Mouse (Mus musculus): Measurements from ENCODE around the gene Slc25a39. TPM values are rescaled to one million over a fixed set of nuclear protein-coding genes. Genes with fewer than 3 reads are reported as not detected.

The Slc25a39 gene
- polyA plus RNA-seq, 1 experiment from 2014 or later, result 360 TPM

DNA sequence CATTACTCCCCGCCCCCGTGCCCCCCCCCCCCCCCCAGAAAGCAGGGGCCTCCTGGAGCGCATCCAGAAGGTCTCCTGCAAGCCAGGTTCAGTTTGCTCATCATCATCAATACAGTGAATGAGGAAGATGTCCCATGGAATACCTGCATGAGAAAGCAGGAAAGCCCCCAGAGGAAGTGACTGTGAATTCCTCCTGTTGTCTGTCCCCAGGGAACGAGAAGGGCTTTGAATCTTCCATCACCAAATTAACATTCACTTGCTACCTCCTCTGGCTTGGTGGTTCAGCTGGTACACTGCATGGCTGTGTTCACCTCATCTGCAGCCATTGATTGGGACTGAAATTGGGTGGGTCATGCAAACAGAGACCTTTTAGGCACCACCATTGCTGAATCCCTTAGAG lies 22.7 kb downstream of the Slc25a39 start:
- Histone ChIP-seq H3K36me3 (ENCODE audit: insufficient read depth, low read length) (no peaks in the 10 kb centered on the region), H3K27me3 (ENCODE audit: insufficient read depth, low read length) (no peaks in the 10 kb centered on the region), H3K27ac (ENCODE audit: low read length) (no peak overlapping the region), H3K9ac (replicated peaks; ENCODE audit: low read length) (no peak overlapping the region), H3K4me3 (ENCODE audit: low read length) (no peak overlapping the region), H3K9me3 (ENCODE audit: low read length) (no peaks in the 10 kb centered on the region), H3K4me2 (replicated peaks; ENCODE audit: low read depth, low read length) (no peak overlapping the region), H3K4me1 (ENCODE audit: insufficient read depth, low read length) (no peaks in the 10 kb centered on the region)
- no peak for ATAC-seq (ENCODE audit: low FRiP score, low TSS enrichment)
- WGBS, result 50% methylated on average over 4 of the region's 4 CpGs

DNA sequence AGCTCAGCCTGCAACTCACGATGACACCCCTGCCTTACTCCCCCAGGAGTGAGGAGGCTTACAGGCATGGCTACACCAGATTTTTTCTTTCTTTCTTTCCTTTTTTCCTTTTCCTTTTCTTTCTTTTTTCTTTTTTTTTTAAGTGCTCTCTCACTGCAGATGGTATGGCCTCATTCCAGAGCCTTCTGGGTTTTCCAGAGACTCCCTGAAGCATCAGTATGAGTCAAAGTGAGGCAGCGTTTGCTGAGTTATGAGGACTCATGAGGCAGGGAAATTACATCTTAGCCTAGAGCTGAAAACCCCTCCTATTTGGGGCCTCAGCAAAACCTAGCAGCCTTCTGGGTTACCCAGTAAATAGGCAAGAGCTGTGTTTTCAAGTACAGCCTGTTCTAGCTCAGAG lies 23.3 kb downstream of the Slc25a39 start:
- Histone ChIP-seq H3K4me1 (ENCODE audit: insufficient read depth, low read length) (no peaks in the 10 kb centered on the region), H3K36me3 (ENCODE audit: insufficient read depth, low read length) (no peaks in the 10 kb centered on the region), H3K27me3 (ENCODE audit: insufficient read depth, low read length) (no peaks in the 10 kb centered on the region), H3K9ac (replicated peaks; ENCODE audit: low read length) (no peak overlapping the region), H3K27ac (ENCODE audit: low read length) (no peak overlapping the region), H3K9me3 (ENCODE audit: low read length) (no peaks in the 10 kb centered on the region), H3K4me2 (replicated peaks; ENCODE audit: low read depth, low read length) (no peak overlapping the region), H3K4me3 (ENCODE audit: low read length) (no peak overlapping the region)
- no peak for ATAC-seq (ENCODE audit: low FRiP score, low TSS enrichment)
- 64% methylated on average over 2 of the region's 2 CpGs for WGBS

DNA sequence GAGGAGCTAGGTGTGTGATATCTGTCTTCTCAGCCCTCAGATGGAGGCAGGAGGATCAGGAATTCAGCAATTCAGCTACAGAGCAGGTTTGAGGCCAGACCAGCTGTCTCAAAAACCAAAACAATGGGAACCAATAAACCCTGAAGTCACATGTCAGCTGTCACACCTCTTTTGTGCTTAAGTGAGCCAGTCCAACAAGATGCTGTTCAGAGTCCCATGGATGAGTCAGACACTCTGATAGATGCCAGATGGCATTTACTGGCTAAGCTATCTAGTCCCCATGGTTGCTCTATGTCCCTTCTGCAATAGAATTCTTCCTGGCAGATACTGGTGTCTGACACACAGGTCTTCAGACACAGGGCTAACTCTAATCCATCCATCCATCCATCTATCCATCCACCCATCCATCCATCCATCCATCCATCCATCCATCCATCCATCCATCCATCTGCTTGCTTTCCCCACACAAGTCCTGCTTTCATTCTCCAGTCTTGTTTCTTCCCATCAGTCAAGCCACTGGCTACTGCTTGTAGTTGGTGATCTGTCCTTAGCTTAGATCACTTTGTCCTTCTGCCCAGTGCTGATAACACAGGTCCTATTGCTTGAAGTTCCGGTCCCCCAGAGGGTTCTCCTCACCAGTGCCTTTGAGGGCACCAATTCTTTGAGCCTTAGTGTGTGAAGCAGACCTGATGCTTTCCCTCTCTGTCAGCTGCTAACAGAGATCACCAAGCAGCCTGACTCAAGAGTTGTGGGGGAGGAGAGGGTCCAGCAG lies 24.2 kb downstream of the Slc25a39 start:
- H3K9me3 ChIP-seq (ENCODE audit: low read length), result peaks cover 4% of the 10 kb centered on the region; the same call in 1 of the 2 replicates
- H3K4me1 ChIP-seq (ENCODE audit: insufficient read depth, low read length), result no peaks in the 10 kb centered on the region
- no peaks in the 10 kb centered on the region for H3K36me3 ChIP-seq (ENCODE audit: insufficient read depth, low read length)
- H3K4me2 ChIP-seq (replicated peaks; ENCODE audit: low read depth, low read length), result no peak overlapping the region
- no peak for ATAC-seq (ENCODE audit: low FRiP score, low TSS enrichment)
- WGBS, result 87% methylated on average over 1 of the region's 1 CpGs
- no peak overlapping the region for H3K27ac ChIP-seq (ENCODE audit: low read length)
- H3K4me3 ChIP-seq (ENCODE audit: low read length), result no peak overlapping the region
- H3K27me3 ChIP-seq (ENCODE audit: insufficient read depth, low read length), result no peaks in the 10 kb centered on the region
- H3K9ac ChIP-seq (replicated peaks; ENCODE audit: low read length), result no peak overlapping the region

DNA sequence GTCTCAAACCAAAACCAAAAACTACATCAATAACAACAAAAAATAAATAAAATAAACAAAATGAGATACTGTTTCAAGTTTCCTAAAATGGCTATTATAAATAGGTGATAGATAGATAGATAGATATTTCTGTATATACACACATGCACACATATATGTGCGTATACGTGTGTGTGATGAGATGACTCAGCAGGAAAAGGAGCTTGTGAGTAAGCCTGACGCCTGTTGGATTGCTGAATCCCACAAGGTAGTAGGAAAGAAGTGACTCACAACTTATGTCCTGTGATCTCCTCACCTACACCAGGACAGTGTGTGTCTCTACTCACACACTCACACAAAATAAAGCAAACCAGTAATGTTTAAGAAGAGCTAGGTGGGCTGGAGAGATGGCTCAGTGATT lies 25.0 kb downstream of the Slc25a39 start:
- Histone ChIP-seq H3K27me3 (ENCODE audit: insufficient read depth, low read length) (no peaks in the 10 kb centered on the region), H3K4me1 (ENCODE audit: insufficient read depth, low read length) (no peaks in the 10 kb centered on the region), H3K4me2 (replicated peaks; ENCODE audit: low read depth, low read length) (no peak overlapping the region), H3K9me3 (ENCODE audit: low read length) (peaks cover 4% of the 10 kb centered on the region; the same call in 1 of the 2 replicates), H3K27ac (ENCODE audit: low read length) (no peak overlapping the region), H3K4me3 (ENCODE audit: low read length) (no peak overlapping the region), H3K36me3 (ENCODE audit: insufficient read depth, low read length) (no peaks in the 10 kb centered on the region), H3K9ac (replicated peaks; ENCODE audit: low read length) (no peak overlapping the region)
- no peak for ATAC-seq (ENCODE audit: low FRiP score, low TSS enrichment)
- WGBS, result 92% methylated on average over 3 of the region's 3 CpGs

DNA sequence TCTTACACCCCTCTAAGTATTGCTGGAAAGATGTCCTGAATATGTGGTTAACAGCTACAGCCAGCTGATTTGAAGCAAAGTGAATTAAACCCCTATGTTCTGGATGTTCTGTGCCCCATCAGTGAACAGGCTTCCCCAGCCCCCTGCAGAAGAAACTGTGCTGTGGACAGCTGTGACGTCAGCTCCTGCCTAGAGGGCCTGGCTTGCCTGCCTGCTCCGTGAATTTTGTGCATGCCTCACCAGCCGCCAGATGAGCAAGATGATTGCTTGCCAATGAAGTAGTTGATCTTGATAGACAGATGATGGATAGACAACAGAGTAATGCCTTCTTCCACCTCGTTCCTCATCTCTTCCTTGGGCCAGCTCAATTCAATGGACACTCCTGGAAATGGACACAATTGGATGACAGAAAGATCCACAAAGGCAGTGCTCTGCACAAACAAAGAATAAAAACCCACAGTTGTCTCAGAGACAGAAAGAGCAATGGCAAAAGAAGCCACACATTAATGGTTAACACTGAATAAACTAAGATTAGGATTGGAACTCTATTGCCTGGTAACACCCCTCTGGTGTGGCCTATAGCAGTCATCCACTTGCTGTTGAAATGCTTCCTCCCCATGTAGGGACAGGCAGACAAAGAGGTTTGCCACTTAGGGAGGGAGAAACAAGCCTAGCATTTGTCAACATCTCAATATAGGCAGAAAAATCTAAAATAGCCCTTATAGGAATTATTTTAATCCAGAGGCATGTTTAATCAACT lies 26.2 kb downstream of the Slc25a39 start:
- ATAC-seq (ENCODE audit: low FRiP score, low TSS enrichment), result no peak
- Histone ChIP-seq H3K9ac (replicated peaks; ENCODE audit: low read length) (no peak overlapping the region), H3K4me1 (ENCODE audit: insufficient read depth, low read length) (peaks cover 2% of the 10 kb centered on the region), H3K4me3 (ENCODE audit: low read length) (no peak overlapping the region), H3K27me3 (ENCODE audit: insufficient read depth, low read length) (no peaks in the 10 kb centered on the region), H3K27ac (ENCODE audit: low read length) (no peak overlapping the region), H3K4me2 (replicated peaks; ENCODE audit: low read depth, low read length) (no peak overlapping the region), H3K9me3 (ENCODE audit: low read length) (peaks cover 4% of the 10 kb centered on the region; the same call in 1 of the 2 replicates), H3K36me3 (ENCODE audit: insufficient read depth, low read length) (no peaks in the 10 kb centered on the region)
- 45% methylated on average over 4 of the region's 4 CpGs for WGBS

DNA sequence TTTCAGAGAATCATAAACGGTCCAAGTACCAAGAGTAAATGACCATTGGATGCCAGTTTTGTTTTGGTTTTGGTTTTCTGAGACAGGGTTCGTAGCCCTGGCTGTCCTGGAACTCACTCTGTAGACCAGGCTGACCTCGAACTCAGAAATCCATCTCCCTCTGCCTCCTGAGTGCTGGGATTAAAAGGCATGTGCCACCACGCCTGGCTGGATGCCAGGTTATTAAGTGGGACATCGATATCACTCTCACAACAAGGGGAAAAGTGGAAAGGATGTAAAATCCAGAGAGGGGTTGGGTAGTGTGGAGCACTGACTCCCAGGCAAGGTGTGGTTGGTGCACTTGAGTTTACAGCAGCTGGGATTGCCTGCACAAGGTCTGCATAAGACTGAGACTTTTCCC lies 27.7 kb downstream of the Slc25a39 start:
- H3K9me3 ChIP-seq (ENCODE audit: low read length), result peaks cover 4% of the 10 kb centered on the region; the same call in 1 of the 2 replicates
- H3K36me3 ChIP-seq (ENCODE audit: insufficient read depth, low read length), result no peaks in the 10 kb centered on the region
- peaks cover 17% of the 10 kb centered on the region for H3K4me1 ChIP-seq (ENCODE audit: insufficient read depth, low read length)
- ATAC-seq (ENCODE audit: low FRiP score, low TSS enrichment), result no peak
- no peaks in the 10 kb centered on the region for H3K27me3 ChIP-seq (ENCODE audit: insufficient read depth, low read length)
- no peak overlapping the region for H3K27ac ChIP-seq (ENCODE audit: low read length)
- WGBS, result 72% methylated on average over 5 of the region's 5 CpGs
- no peak overlapping the region for H3K4me3 ChIP-seq (ENCODE audit: low read length)
- H3K9ac ChIP-seq (replicated peaks; ENCODE audit: low read length), result no peak overlapping the region
- H3K4me2 ChIP-seq (replicated peaks; ENCODE audit: low read depth, low read length), result no peak overlapping the region

DNA sequence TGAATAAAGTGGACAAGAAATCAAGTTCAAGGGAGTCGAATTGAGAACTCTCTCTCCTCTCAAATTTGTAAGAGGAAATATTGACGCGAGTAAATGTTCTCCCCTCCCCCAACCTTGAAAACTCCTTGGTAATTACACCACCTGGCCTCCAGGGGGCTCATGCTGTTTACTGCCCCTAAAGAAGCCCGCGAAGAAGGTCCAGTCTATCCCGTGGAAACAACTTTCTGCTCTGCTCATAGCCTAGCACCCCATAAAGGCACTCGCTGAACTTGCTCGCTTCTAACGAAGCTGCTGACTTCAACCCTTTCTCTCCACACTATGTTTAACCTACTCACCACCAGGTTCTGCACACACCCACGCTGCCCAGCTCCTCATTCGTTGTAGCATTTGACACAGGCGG lies 30.6 kb downstream of the Slc25a39 start:
- peaks cover 17% of the 10 kb centered on the region for H3K4me1 ChIP-seq (ENCODE audit: insufficient read depth, low read length)
- no peak overlapping the region for H3K4me3 ChIP-seq (ENCODE audit: low read length)
- H3K36me3 ChIP-seq (ENCODE audit: insufficient read depth, low read length), result no peaks in the 10 kb centered on the region
- 67% methylated on average over 12 of the region's 12 CpGs for WGBS
- H3K4me2 ChIP-seq (replicated peaks; ENCODE audit: low read depth, low read length), result no peak overlapping the region
- no peak overlapping the region for H3K9ac ChIP-seq (replicated peaks; ENCODE audit: low read length)
- H3K27me3 ChIP-seq (ENCODE audit: insufficient read depth, low read length), result 0 out of 2 replicates have a peak, but pooled peaks cover 4% of the 10 kb centered on the region
- H3K27ac ChIP-seq (ENCODE audit: low read length), result no peak overlapping the region
- ATAC-seq (ENCODE audit: low FRiP score, low TSS enrichment), result no peak
- H3K9me3 ChIP-seq (ENCODE audit: low read length), result peaks cover 4% of the 10 kb centered on the region; the same call in 1 of the 2 replicates

DNA sequence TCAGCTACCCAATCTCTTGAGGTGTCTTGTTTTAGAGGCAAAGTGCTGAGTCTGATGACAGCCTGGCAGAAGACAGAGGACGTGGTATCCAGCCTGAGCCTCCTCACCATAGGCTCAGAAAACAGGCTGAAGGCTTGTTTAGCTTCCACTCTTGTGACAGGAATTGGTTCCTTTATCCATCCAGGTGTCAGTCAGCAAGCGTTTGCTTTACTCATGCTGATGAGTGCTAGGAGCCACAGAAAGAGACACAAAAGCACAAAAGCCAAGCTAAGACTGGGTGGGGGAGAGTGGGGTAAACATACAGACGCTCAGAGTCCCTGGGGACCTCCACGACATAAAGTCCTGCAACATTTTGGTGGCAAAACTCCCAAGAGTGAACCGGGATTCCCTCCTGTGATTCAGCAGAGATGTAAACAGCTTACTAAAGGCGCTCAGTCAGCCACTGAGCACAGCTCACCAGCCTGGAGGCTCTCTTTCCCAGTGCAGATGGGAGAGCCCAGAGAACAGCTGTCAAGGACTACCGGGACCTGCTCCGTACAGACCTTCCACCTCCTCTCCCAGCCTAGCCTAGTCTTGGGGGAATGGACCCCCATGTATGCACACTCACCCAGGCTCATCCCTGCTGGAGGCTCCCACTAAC lies 31.4 kb downstream of the Slc25a39 start:
- peaks cover 4% of the 10 kb centered on the region; the same call in 1 of the 2 replicates for H3K9me3 ChIP-seq (ENCODE audit: low read length)
- ATAC-seq (ENCODE audit: low FRiP score, low TSS enrichment), result no peak
- H3K9ac ChIP-seq (replicated peaks; ENCODE audit: low read length), result peak overlapping the region; percentile 33
- H3K27ac ChIP-seq (ENCODE audit: low read length), result no peak overlapping the region
- H3K4me3 ChIP-seq (ENCODE audit: low read length), result peak overlapping the region; percentile 23
- peak overlapping the region; percentile 47 for H3K4me2 ChIP-seq (replicated peaks; ENCODE audit: low read depth, low read length)
- H3K36me3 ChIP-seq (ENCODE audit: insufficient read depth, low read length), result no peaks in the 10 kb centered on the region
- WGBS, result 22% methylated on average over 8 of the region's 8 CpGs
- H3K4me1 ChIP-seq (ENCODE audit: insufficient read depth, low read length), result peaks cover 17% of the 10 kb centered on the region
- 0 out of 2 replicates have a peak, but pooled peaks cover 4% of the 10 kb centered on the region for H3K27me3 ChIP-seq (ENCODE audit: insufficient read depth, low read length)

DNA sequence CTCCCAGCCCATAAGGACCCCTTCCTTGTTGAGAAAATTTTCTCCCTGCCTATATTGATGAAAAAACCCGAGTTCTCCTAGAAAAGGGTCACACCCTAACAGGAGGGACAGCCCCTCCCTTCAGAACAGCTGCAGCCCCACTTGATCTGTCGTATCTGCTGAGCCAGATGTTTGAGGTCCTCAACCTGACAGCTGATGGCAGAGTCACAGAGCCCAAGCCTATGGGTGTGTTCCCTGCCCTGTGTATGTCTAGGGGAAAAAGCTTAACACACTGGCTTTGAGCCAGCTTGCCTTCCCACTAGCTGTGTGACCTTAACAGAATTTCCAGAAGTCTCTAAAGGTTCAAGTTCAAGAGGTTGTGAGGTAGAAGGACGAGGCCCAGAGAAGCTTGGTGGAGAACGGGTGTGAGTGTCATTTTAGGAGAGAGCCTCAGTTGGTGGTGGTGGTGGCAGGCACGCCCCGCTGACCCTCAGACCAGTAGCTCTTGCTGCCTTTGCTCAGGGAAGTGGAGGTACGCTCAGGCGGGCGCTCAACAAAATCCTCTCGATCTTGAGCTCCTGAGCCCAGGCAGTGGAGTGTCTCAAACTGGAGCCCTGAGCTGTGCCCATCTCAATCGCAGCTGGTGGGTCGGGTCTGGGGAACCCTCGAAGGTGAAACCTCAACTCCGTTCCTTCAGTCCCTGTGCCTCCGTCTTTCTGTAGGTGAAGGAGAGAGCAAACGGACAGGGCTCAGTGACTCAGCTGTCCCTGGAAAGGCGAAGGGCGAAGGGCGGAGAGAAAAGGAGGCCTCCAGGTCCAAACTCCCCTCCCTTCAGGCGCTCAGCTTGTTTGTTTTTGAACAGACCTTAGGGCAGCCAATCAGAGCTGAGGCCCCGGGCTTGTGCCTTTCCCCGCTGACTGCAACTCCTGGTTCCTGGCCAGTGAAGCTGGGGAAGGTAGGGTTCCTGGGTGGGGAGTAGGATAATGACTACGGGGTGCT lies 32.3 kb downstream of the Slc25a39 start:
- H3K27me3 ChIP-seq (ENCODE audit: insufficient read depth, low read length), result 0 out of 2 replicates have a peak, but pooled peaks cover 4% of the 10 kb centered on the region
- WGBS, result 3% methylated on average over 23 of the region's 23 CpGs
- peak overlapping the region; percentile 59 for H3K9ac ChIP-seq (replicated peaks; ENCODE audit: low read length)
- peak; percentile 90 for ATAC-seq (ENCODE audit: low FRiP score, low TSS enrichment)
- H3K4me2 ChIP-seq (replicated peaks; ENCODE audit: low read depth, low read length), result peak overlapping the region; percentile 47
- no peaks in the 10 kb centered on the region for H3K36me3 ChIP-seq (ENCODE audit: insufficient read depth, low read length)
- H3K4me1 ChIP-seq (ENCODE audit: insufficient read depth, low read length), result peaks cover 17% of the 10 kb centered on the region
- peak overlapping the region; percentile 23 for H3K4me3 ChIP-seq (ENCODE audit: low read length)
- H3K27ac ChIP-seq (ENCODE audit: low read length), result peak overlapping the region; percentile 70
- peaks cover 4% of the 10 kb centered on the region; the same call in 1 of the 2 replicates for H3K9me3 ChIP-seq (ENCODE audit: low read length)
